Mouse (Mus musculus) midbrain, embryonic 12.5 days (tissue): Measurements from ENCODE around the gene Fam81b. TPM values are rescaled to one million over a fixed set of nuclear protein-coding genes. Genes with fewer than 3 reads are reported as not detected.

Source experiments
- ATAC-seq: fragments of 200-750 bp; cut with Nextera tagmentation; 2 replicates; pipeline ENCODE4 v1.8.0; 2017; ENCODE audit warnings: low read depth, moderate TSS enrichment, moderate library complexity; ENCODE audit not compliant: low FRiP score
- H3K27ac ChIP-seq: fragments of 300-500 bp; sonication (generic); replicated peaks from 2 replicates; pipeline ENCODE4 v1.5.1; 2016; ENCODE audit warnings: mild to moderate bottlenecking
- H3K27me3 ChIP-seq: fragments of 300-500 bp; sonication (generic); 2 replicates; pipeline ENCODE4 v1.6.1; 2016; ENCODE audit warnings: mild to moderate bottlenecking
- H3K36me3 ChIP-seq: fragments of 300-500 bp; sonication (generic); 2 replicates; pipeline ENCODE4 v1.6.1; 2016
- H3K4me1 ChIP-seq: fragments of 300-500 bp; sonication (generic); 2 replicates; pipeline ENCODE4 v1.6.1; 2016
- H3K4me2 ChIP-seq: fragments of 300-500 bp; sonication (generic); replicated peaks from 2 replicates; pipeline ENCODE4 v1.6.1; 2016; ENCODE audit warnings: mild to moderate bottlenecking, moderate library complexity
- H3K4me3 ChIP-seq: fragments of 300-500 bp; sonication (generic); 2 replicates; pipeline ENCODE4 v1.5.1; 2016; ENCODE audit warnings: mild to moderate bottlenecking
- H3K9ac ChIP-seq: fragments of 300-500 bp; sonication (generic); replicated peaks from 2 replicates; pipeline ENCODE4 v1.6.1; 2016; ENCODE audit warnings: mild to moderate bottlenecking, moderate library complexity
- H3K9me3 ChIP-seq: fragments of 300-500 bp; sonication (generic); 2 replicates; pipeline ENCODE4 v1.6.1; 2016; ENCODE audit warnings: mild to moderate bottlenecking
- WGBS: fragments of 180-500 bp; shearing (Covaris S2); methylation state at CpG from one replicate; pipeline ENCODE4 v1.1.7; 2016; 5-methylcytosine and 5-hydroxymethylcytosine counted together
- microRNA-seq: library from miRNA; unstranded; fragments of <30 nt; microRNA quantifications from one replicate; pipeline ENCODE4, GENCODE M21; 2017
- polyA plus RNA-seq: library from polyadenylated mRNA; unstranded; fragments of >200 nt; fragmentation: Nextera tagmentation; extraction: Ambion mirVana; gene quantifications from 2 replicates; pipeline ENCODE4 v1.2.1, GENCODE M21; 2016

Gene Fam81b
- polyA plus RNA-seq, 1 experiment from 2014 or later = not detected

- 91% methylated on average over 3 of the region's 3 CpGs for WGBS
These were observed 115.7 kb downstream of the Fam81b start for GRCm38 (mm10) chr13:76189190-76189589.

GRCm38 (mm10) chr13:76187651-76188050 is 117.2 kb downstream of the Fam81b start:
- H3K27ac ChIP-seq = no peak overlapping the region
- H3K4me3 ChIP-seq = no peak overlapping the region
- no peak for ATAC-seq
- H3K9ac ChIP-seq = no peak overlapping the region
- H3K36me3 ChIP-seq = peaks cover 27% of the 10 kb centered on the region
- H3K27me3 ChIP-seq = no peaks in the 10 kb centered on the region
- WGBS = 94% methylated on average over 5 of the region's 5 CpGs
- no peaks in the 10 kb centered on the region for H3K9me3 ChIP-seq
- no peak overlapping the region for H3K4me2 ChIP-seq
- no peaks in the 10 kb centered on the region for H3K4me1 ChIP-seq

More at GRCm38 (mm10) chr13:76189190-76189589, 115.7 kb downstream of the Fam81b start:
- Histone ChIP-seq H3K4me1 (no peaks in the 10 kb centered on the region), H3K4me3 (no peak overlapping the region), H3K9ac (no peak overlapping the region), H3K9me3 (no peaks in the 10 kb centered on the region), H3K36me3 (peaks cover 27% of the 10 kb centered on the region), H3K27ac (no peak overlapping the region), H3K27me3 (no peaks in the 10 kb centered on the region), H3K4me2 (no peak overlapping the region)
- ATAC-seq = 0 out of 2 replicates have a peak, but pooled peaks have one; percentile 29

- no peaks in the 10 kb centered on the region for H3K4me1 ChIP-seq
- H3K9ac ChIP-seq = no peak overlapping the region
- peaks cover 9% of the 10 kb centered on the region; the same call in 1 of the 2 replicates for H3K9me3 ChIP-seq
- no peaks in the 10 kb centered on the region for H3K27me3 ChIP-seq
- H3K27ac ChIP-seq = no peak overlapping the region
- no peak for ATAC-seq
- 92% methylated on average over 5 of the region's 5 CpGs for WGBS
- no peak overlapping the region for H3K4me3 ChIP-seq
- no peak overlapping the region for H3K4me2 ChIP-seq
- peaks cover 24% of the 10 kb centered on the region for H3K36me3 ChIP-seq
These were observed 126.2 kb downstream of the Fam81b start for GRCm38 (mm10) chr13:76178700-76179099.

- Histone ChIP-seq H3K4me2 (no peak overlapping the region), H3K27me3 (no peaks in the 10 kb centered on the region), H3K4me3 (no peak overlapping the region), H3K36me3 (peaks cover 32% of the 10 kb centered on the region), H3K9me3 (peaks cover 9% of the 10 kb centered on the region; the same call in 1 of the 2 replicates), H3K27ac (no peak overlapping the region), H3K9ac (no peak overlapping the region), H3K4me1 (no peaks in the 10 kb centered on the region)
- ATAC-seq = no peak
These were observed 130.6 kb downstream of the Fam81b start for GRCm38 (mm10) chr13:76174297-76174696.

- Histone ChIP-seq H3K27ac (no peak overlapping the region), H3K9ac (no peak overlapping the region), H3K36me3 (peaks cover 42% of the 10 kb centered on the region), H3K4me1 (no peaks in the 10 kb centered on the region), H3K4me2 (no peak overlapping the region), H3K4me3 (no peak overlapping the region), H3K27me3 (no peaks in the 10 kb centered on the region), H3K9me3 (no peaks in the 10 kb centered on the region)
- no peak for ATAC-seq
- WGBS = 97% methylated on average over 2 of the region's 2 CpGs
These were observed 144.3 kb downstream of the Fam81b start for GRCm38 (mm10) chr13:76160587-76160986.

GRCm38 (mm10) chr13:76157508-76157907 is 147.4 kb downstream of the Fam81b start:
- no peak for ATAC-seq
- H3K36me3 ChIP-seq = peaks cover 40% of the 10 kb centered on the region

GRCm38 (mm10) chr13:76157099-76157498 is 147.8 kb downstream of the Fam81b start:
- Histone ChIP-seq H3K9me3 (no peaks in the 10 kb centered on the region), H3K9ac (no peak overlapping the region), H3K27me3 (no peaks in the 10 kb centered on the region), H3K27ac (no peak overlapping the region), H3K4me3 (no peak overlapping the region), H3K36me3 (peaks cover 37% of the 10 kb centered on the region), H3K4me1 (no peaks in the 10 kb centered on the region), H3K4me2 (no peak overlapping the region)
- WGBS = 95% methylated on average over 3 of the region's 3 CpGs
- no peak for ATAC-seq

More at GRCm38 (mm10) chr13:76157508-76157907, 147.4 kb downstream of the Fam81b start:
- H3K4me3 ChIP-seq = no peak overlapping the region
- WGBS = 92% methylated on average over 1 of the region's 1 CpGs
- H3K4me2 ChIP-seq = no peak overlapping the region
- no peaks in the 10 kb centered on the region for H3K27me3 ChIP-seq
- H3K9ac ChIP-seq = no peak overlapping the region
- no peaks in the 10 kb centered on the region for H3K9me3 ChIP-seq
- H3K27ac ChIP-seq = no peak overlapping the region
- no peaks in the 10 kb centered on the region for H3K4me1 ChIP-seq

Small RNA genes lying within 50 kb of the gene (microRNA-seq; reads per million reads assigned to microRNA genes)
- gene Gm24025 = not detected

Other genes with a start within 250 kb of the Fam81b start
- gene Gpr150, start 248.1 kb downstream of the Fam81b start, polyA plus RNA-seq = 0.56 and 0.62 TPM in 2 replicates
- gene Arsk, start 206.4 kb downstream of the Fam81b start, polyA plus RNA-seq = 5.1 and 6.0 TPM in 2 replicates
- gene Ttc37, start 206.3 kb downstream of the Fam81b start, polyA plus RNA-seq = 14.2 and 16.5 TPM in 2 replicates
- gene Mctp1, start 79.5 kb upstream of the Fam81b start, polyA plus RNA-seq = 3.2 and 4.9 TPM in 2 replicates